Mouse (Mus musculus): ENCODE results near the gene Necab3. TPM values are rescaled to one million over a fixed set of nuclear protein-coding genes. Genes with fewer than 3 reads are reported as not detected.

Gene Necab3
- polyA plus RNA-seq, 1 experiment = 5.1 TPM

- Histone ChIP-seq H3K27me3 (ENCODE audit: control insufficient read depth, insufficient read depth, low read length, poor library complexity, severe bottlenecking) (no peaks in the 10 kb centered on the region), H3K36me3 (ENCODE audit: control insufficient read depth, insufficient read depth, low read length, poor library complexity, severe bottlenecking) (no peaks in the 10 kb centered on the region), H3K4me3 (ENCODE audit: low read depth, low read length) (no peak overlapping the region), H3K9ac (ENCODE audit: low read depth, poor library complexity, severe bottlenecking) (no peak overlapping the region), H3K27ac (ENCODE audit: insufficient read depth, low read length) (no peak overlapping the region), H3K4me1 (ENCODE audit: control insufficient read depth, insufficient read depth, low read length) (peaks cover 2% of the 10 kb centered on the region), H3K9me3 (replicated peaks; ENCODE audit: control insufficient read depth, insufficient read depth, low read length, poor library complexity, severe bottlenecking) (no peaks in the 10 kb centered on the region)
- TF ChIP-seq EP300 (IDR thresholded peaks at IDR 0.05; ENCODE audit: insufficient read depth, low read depth, low read length) (no peak), POLR2A (IDR thresholded peaks at IDR 0.05; ENCODE audit: insufficient read depth, low read length) (no peak), CTCF (IDR thresholded peaks at IDR 0.05; ENCODE audit: low read depth, low read length) (no peak)
Measured at GRCm38 (mm10) chr2:154543567-154544347, 14.9 kb downstream of the Necab3 start.

DNA sequence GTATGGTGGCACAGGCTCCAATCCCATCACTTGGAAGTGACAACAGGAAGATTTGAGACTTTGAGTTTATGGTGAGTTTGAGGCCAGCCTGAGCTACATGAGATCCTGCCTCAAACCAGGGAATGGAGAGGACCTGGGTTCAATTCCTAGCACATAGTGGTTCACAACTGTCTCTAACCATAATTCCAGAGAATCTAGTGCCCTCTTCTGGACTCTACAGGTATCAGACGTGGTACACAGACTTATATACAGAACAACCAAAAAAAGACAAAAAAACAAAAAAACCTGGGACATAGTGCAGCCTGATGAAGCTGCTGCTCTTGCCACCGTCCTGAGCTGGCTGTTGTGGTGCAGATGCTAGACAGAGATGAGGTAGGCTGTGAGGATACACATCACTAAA, 17.1 kb downstream of the Necab3 start:
- Histone ChIP-seq H3K4me1 (ENCODE audit: control insufficient read depth, insufficient read depth, low read length) (peaks cover 1% of the 10 kb centered on the region), H3K4me3 (ENCODE audit: low read depth, low read length) (no peak overlapping the region), H3K9me3 (replicated peaks; ENCODE audit: control insufficient read depth, insufficient read depth, low read length, poor library complexity, severe bottlenecking) (no peaks in the 10 kb centered on the region), H3K27ac (ENCODE audit: insufficient read depth, low read length) (no peak overlapping the region), H3K9ac (ENCODE audit: low read depth, poor library complexity, severe bottlenecking) (no peak overlapping the region), H3K27me3 (ENCODE audit: control insufficient read depth, insufficient read depth, low read length, poor library complexity, severe bottlenecking) (no peaks in the 10 kb centered on the region), H3K36me3 (ENCODE audit: control insufficient read depth, insufficient read depth, low read length, poor library complexity, severe bottlenecking) (peaks cover 5% of the 10 kb centered on the region)
- no peak for TF ChIP-seq POLR2A (IDR thresholded peaks at IDR 0.05; ENCODE audit: insufficient read depth, low read length)
- no peak for TF ChIP-seq CTCF (IDR thresholded peaks at IDR 0.05; ENCODE audit: low read depth, low read length)
- no peak for TF ChIP-seq EP300 (IDR thresholded peaks at IDR 0.05; ENCODE audit: insufficient read depth, low read depth, low read length)

GRCm38 (mm10) chr2:154539720-154540119, 19.0 kb downstream of the Necab3 start:
- H3K36me3 ChIP-seq (ENCODE audit: control insufficient read depth, insufficient read depth, low read length, poor library complexity, severe bottlenecking) = peaks cover 20% of the 10 kb centered on the region
- TF ChIP-seq CTCF (IDR thresholded peaks at IDR 0.05; ENCODE audit: low read depth, low read length) (peak; percentile 36), POLR2A (IDR thresholded peaks at IDR 0.05; ENCODE audit: insufficient read depth, low read length) (no peak)

DNA sequence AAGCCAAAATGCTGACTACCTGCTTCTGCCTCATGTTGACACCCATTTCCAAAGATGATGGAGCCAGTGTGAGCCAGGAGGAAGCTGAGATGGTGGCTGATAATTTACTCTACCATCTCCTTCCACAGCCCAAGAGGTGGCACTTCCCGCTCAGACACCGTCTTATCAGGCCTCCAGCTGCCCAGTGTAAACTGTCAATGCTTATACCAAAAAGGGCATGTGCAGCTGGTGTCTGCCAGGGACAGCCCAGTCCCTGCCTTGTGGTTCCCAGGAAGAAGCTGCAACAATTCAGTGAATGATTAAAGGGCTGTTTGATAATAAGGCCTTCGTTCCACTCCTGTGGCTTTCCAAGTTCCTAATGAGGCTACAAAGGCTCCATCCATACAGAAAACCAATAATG, 20.0 kb downstream of the Necab3 start:
- peaks cover 30% of the 10 kb centered on the region for H3K36me3 ChIP-seq (ENCODE audit: control insufficient read depth, insufficient read depth, low read length, poor library complexity, severe bottlenecking)
- no peak for TF ChIP-seq POLR2A (IDR thresholded peaks at IDR 0.05; ENCODE audit: insufficient read depth, low read length)
- TF ChIP-seq EP300 (IDR thresholded peaks at IDR 0.05; ENCODE audit: insufficient read depth, low read depth, low read length) = no peak
- TF ChIP-seq CTCF (IDR thresholded peaks at IDR 0.05; ENCODE audit: low read depth, low read length) = no peak

More at GRCm38 (mm10) chr2:154539720-154540119, 19.0 kb downstream of the Necab3 start:
- H3K9me3 ChIP-seq (replicated peaks; ENCODE audit: control insufficient read depth, insufficient read depth, low read length, poor library complexity, severe bottlenecking) = no peaks in the 10 kb centered on the region
- H3K27ac ChIP-seq (ENCODE audit: insufficient read depth, low read length) = no peak overlapping the region
- peaks cover 1% of the 10 kb centered on the region for H3K4me1 ChIP-seq (ENCODE audit: control insufficient read depth, insufficient read depth, low read length)
- no peaks in the 10 kb centered on the region for H3K27me3 ChIP-seq (ENCODE audit: control insufficient read depth, insufficient read depth, low read length, poor library complexity, severe bottlenecking)
- no peak overlapping the region for H3K9ac ChIP-seq (ENCODE audit: low read depth, poor library complexity, severe bottlenecking)
- no peak overlapping the region for H3K4me3 ChIP-seq (ENCODE audit: low read depth, low read length)

GRCm38 (mm10) chr2:154538310-154538709, 20.4 kb downstream of the Necab3 start:
- TF ChIP-seq EP300 (IDR thresholded peaks at IDR 0.05; ENCODE audit: insufficient read depth, low read depth, low read length) (no peak), CTCF (IDR thresholded peaks at IDR 0.05; ENCODE audit: low read depth, low read length) (no peak), POLR2A (IDR thresholded peaks at IDR 0.05; ENCODE audit: insufficient read depth, low read length) (no peak)
- no peaks in the 10 kb centered on the region for H3K27me3 ChIP-seq (ENCODE audit: control insufficient read depth, insufficient read depth, low read length, poor library complexity, severe bottlenecking)
- no peak overlapping the region for H3K27ac ChIP-seq (ENCODE audit: insufficient read depth, low read length)
- no peak overlapping the region for H3K4me3 ChIP-seq (ENCODE audit: low read depth, low read length)
- H3K9me3 ChIP-seq (replicated peaks; ENCODE audit: control insufficient read depth, insufficient read depth, low read length, poor library complexity, severe bottlenecking) = no peaks in the 10 kb centered on the region
- no peaks in the 10 kb centered on the region for H3K4me1 ChIP-seq (ENCODE audit: control insufficient read depth, insufficient read depth, low read length)
- peaks cover 32% of the 10 kb centered on the region for H3K36me3 ChIP-seq (ENCODE audit: control insufficient read depth, insufficient read depth, low read length, poor library complexity, severe bottlenecking)
- H3K9ac ChIP-seq (ENCODE audit: low read depth, poor library complexity, severe bottlenecking) = no peak overlapping the region

More for the DNA sequence above, 20.0 kb downstream of the Necab3 start:
- Histone ChIP-seq H3K4me1 (ENCODE audit: control insufficient read depth, insufficient read depth, low read length) (peaks cover under 1% of the 10 kb centered on the region), H3K27ac (ENCODE audit: insufficient read depth, low read length) (no peak overlapping the region), H3K27me3 (ENCODE audit: control insufficient read depth, insufficient read depth, low read length, poor library complexity, severe bottlenecking) (no peaks in the 10 kb centered on the region), H3K9ac (ENCODE audit: low read depth, poor library complexity, severe bottlenecking) (no peak overlapping the region), H3K9me3 (replicated peaks; ENCODE audit: control insufficient read depth, insufficient read depth, low read length, poor library complexity, severe bottlenecking) (no peaks in the 10 kb centered on the region), H3K4me3 (ENCODE audit: low read depth, low read length) (no peak overlapping the region)

- Histone ChIP-seq H3K27ac (ENCODE audit: insufficient read depth, low read length) (no peak overlapping the region), H3K9me3 (replicated peaks; ENCODE audit: control insufficient read depth, insufficient read depth, low read length, poor library complexity, severe bottlenecking) (no peaks in the 10 kb centered on the region), H3K27me3 (ENCODE audit: control insufficient read depth, insufficient read depth, low read length, poor library complexity, severe bottlenecking) (no peaks in the 10 kb centered on the region), H3K36me3 (ENCODE audit: control insufficient read depth, insufficient read depth, low read length, poor library complexity, severe bottlenecking) (peaks cover 62% of the 10 kb centered on the region), H3K4me3 (ENCODE audit: low read depth, low read length) (no peak overlapping the region), H3K9ac (ENCODE audit: low read depth, poor library complexity, severe bottlenecking) (no peak overlapping the region), H3K4me1 (ENCODE audit: control insufficient read depth, insufficient read depth, low read length) (no peaks in the 10 kb centered on the region)
- no peak for TF ChIP-seq CTCF (IDR thresholded peaks at IDR 0.05; ENCODE audit: low read depth, low read length)
- no peak for TF ChIP-seq EP300 (IDR thresholded peaks at IDR 0.05; ENCODE audit: insufficient read depth, low read depth, low read length)
- no peak for TF ChIP-seq POLR2A (IDR thresholded peaks at IDR 0.05; ENCODE audit: insufficient read depth, low read length)
Measured at GRCm38 (mm10) chr2:154534704-154535270, 23.9 kb downstream of the Necab3 start.
